Mouse (Mus musculus): ENCODE data around the gene Izumo1r. TPM values are rescaled to one million over a fixed set of nuclear protein-coding genes. Genes with fewer than 3 reads are reported as not detected.

Izumo1r gene
- polyA plus RNA-seq, 1 experiment from 2014 or later: not detected

GRCm38 (mm10) chr9:14923625-14924024, 19.9 kb upstream of the Izumo1r start:
- no peaks in the 10 kb centered on the region for H3K9me3 ChIP-seq (replicated peaks)
- H3K4me2 ChIP-seq (replicated peaks): no peak overlapping the region
- no peak for ATAC-seq (ENCODE audit: low FRiP score)
- no peak overlapping the region for H3K9ac ChIP-seq
- no peaks in the 10 kb centered on the region for H3K36me3 ChIP-seq
- 64% methylated on average over 4 of the region's 4 CpGs for WGBS
- H3K4me1 ChIP-seq: no peaks in the 10 kb centered on the region
- no peak overlapping the region for H3K4me3 ChIP-seq
- H3K27ac ChIP-seq: no peak overlapping the region
- H3K27me3 ChIP-seq: no peaks in the 10 kb centered on the region

- Histone ChIP-seq H3K4me2 (replicated peaks) (no peak overlapping the region), H3K27ac (no peak overlapping the region)
Measured at GRCm38 (mm10) chr9:14921971-14922560, 18.3 kb upstream of the Izumo1r start.

GRCm38 (mm10) chr9:14921254-14921653, 17.5 kb upstream of the Izumo1r start:
- Histone ChIP-seq H3K27ac (no peak overlapping the region), H3K4me3 (no peak overlapping the region), H3K4me2 (replicated peaks) (no peak overlapping the region), H3K9ac (no peak overlapping the region), H3K27me3 (no peaks in the 10 kb centered on the region), H3K36me3 (no peaks in the 10 kb centered on the region), H3K4me1 (no peaks in the 10 kb centered on the region), H3K9me3 (replicated peaks) (no peaks in the 10 kb centered on the region)
- no peak for ATAC-seq (ENCODE audit: low FRiP score)
- WGBS: 58% methylated on average over 4 of the region's 4 CpGs

More at GRCm38 (mm10) chr9:14921971-14922560, 18.3 kb upstream of the Izumo1r start:
- Histone ChIP-seq H3K27me3 (no peaks in the 10 kb centered on the region), H3K4me3 (no peak overlapping the region), H3K9me3 (replicated peaks) (no peaks in the 10 kb centered on the region), H3K36me3 (no peaks in the 10 kb centered on the region), H3K9ac (no peak overlapping the region), H3K4me1 (no peaks in the 10 kb centered on the region)
- no peak for ATAC-seq (ENCODE audit: low FRiP score)
- WGBS: 18% methylated on average over 1 of the region's 1 CpGs

- H3K27ac ChIP-seq: no peak overlapping the region
- H3K4me3 ChIP-seq: no peak overlapping the region
- 84% methylated on average over 4 of the region's 4 CpGs for WGBS
- H3K4me2 ChIP-seq (replicated peaks): no peak overlapping the region
- H3K27me3 ChIP-seq: no peaks in the 10 kb centered on the region
- H3K4me1 ChIP-seq: no peaks in the 10 kb centered on the region
- no peaks in the 10 kb centered on the region for H3K9me3 ChIP-seq (replicated peaks)
- H3K9ac ChIP-seq: no peak overlapping the region
- no peaks in the 10 kb centered on the region for H3K36me3 ChIP-seq
- no peak for ATAC-seq (ENCODE audit: low FRiP score)
Measured at GRCm38 (mm10) chr9:14920608-14921007, 16.9 kb upstream of the Izumo1r start.

GRCm38 (mm10) chr9:14918825-14919668, 15.3 kb upstream of the Izumo1r start:
- H3K4me2 ChIP-seq (replicated peaks): no peak overlapping the region
- ATAC-seq (ENCODE audit: low FRiP score): peak; percentile 35; the same call in 1 of the 2 replicates

GRCm38 (mm10) chr9:14917661-14918060, 13.9 kb upstream of the Izumo1r start:
- H3K9me3 ChIP-seq (replicated peaks): no peaks in the 10 kb centered on the region
- ATAC-seq (ENCODE audit: low FRiP score): no peak
- H3K27ac ChIP-seq: no peak overlapping the region
- no peak overlapping the region for H3K4me2 ChIP-seq (replicated peaks)
- H3K4me1 ChIP-seq: no peaks in the 10 kb centered on the region
- 91% methylated on average over 2 of the region's 2 CpGs for WGBS
- H3K27me3 ChIP-seq: no peaks in the 10 kb centered on the region
- H3K36me3 ChIP-seq: no peaks in the 10 kb centered on the region
- no peak overlapping the region for H3K4me3 ChIP-seq
- no peak overlapping the region for H3K9ac ChIP-seq

More at GRCm38 (mm10) chr9:14918825-14919668, 15.3 kb upstream of the Izumo1r start:
- H3K36me3 ChIP-seq: no peaks in the 10 kb centered on the region
- no peaks in the 10 kb centered on the region for H3K4me1 ChIP-seq
- H3K9ac ChIP-seq: no peak overlapping the region
- no peak overlapping the region; the same call in 1 of the 2 replicates for H3K27ac ChIP-seq
- 61% methylated on average over 5 of the region's 5 CpGs for WGBS
- no peaks in the 10 kb centered on the region for H3K27me3 ChIP-seq
- H3K4me3 ChIP-seq: no peak overlapping the region
- no peaks in the 10 kb centered on the region for H3K9me3 ChIP-seq (replicated peaks)

GRCm38 (mm10) chr9:14912037-14912436, 8.3 kb upstream of the Izumo1r start:
- no peaks in the 10 kb centered on the region for H3K36me3 ChIP-seq
- no peak for ATAC-seq (ENCODE audit: low FRiP score)
- no peak overlapping the region for H3K27ac ChIP-seq
- H3K27me3 ChIP-seq: no peaks in the 10 kb centered on the region
- no peaks in the 10 kb centered on the region for H3K9me3 ChIP-seq (replicated peaks)
- H3K4me3 ChIP-seq: no peak overlapping the region
- H3K4me1 ChIP-seq: peaks cover 4% of the 10 kb centered on the region; the same call in 1 of the 2 replicates
- no peak overlapping the region for H3K4me2 ChIP-seq (replicated peaks)
- H3K9ac ChIP-seq: no peak overlapping the region
- 90% methylated on average over 2 of the region's 2 CpGs for whole genome bisulfite sequencing

- 16% methylated on average over 5 of the region's 5 CpGs for WGBS
- H3K4me1 ChIP-seq: peaks cover 11% of the 10 kb centered on the region
- H3K9ac ChIP-seq: no peak overlapping the region
- no peaks in the 10 kb centered on the region for H3K27me3 ChIP-seq
- H3K4me2 ChIP-seq (replicated peaks): no peak overlapping the region
- H3K36me3 ChIP-seq: no peaks in the 10 kb centered on the region
- H3K9me3 ChIP-seq (replicated peaks): no peaks in the 10 kb centered on the region
- H3K4me3 ChIP-seq: no peak overlapping the region
- peak; percentile 58 for ATAC-seq (ENCODE audit: low FRiP score)
- H3K27ac ChIP-seq: no peak overlapping the region
Measured at GRCm38 (mm10) chr9:14909981-14910380, 6.2 kb upstream of the Izumo1r start.

- no peak overlapping the region for H3K4me2 ChIP-seq (replicated peaks)
- H3K9ac ChIP-seq: no peak overlapping the region
- H3K27me3 ChIP-seq: peaks cover 3% of the 10 kb centered on the region; the same call in 1 of the 2 replicates
- H3K4me3 ChIP-seq: no peak overlapping the region
- H3K27ac ChIP-seq: no peak overlapping the region
- H3K9me3 ChIP-seq (replicated peaks): no peaks in the 10 kb centered on the region
- 68% methylated on average over 7 of the region's 7 CpGs for WGBS
- no peak for ATAC-seq (ENCODE audit: low FRiP score)
- no peaks in the 10 kb centered on the region for H3K36me3 ChIP-seq
- peaks cover 25% of the 10 kb centered on the region for H3K4me1 ChIP-seq
Measured at GRCm38 (mm10) chr9:14907816-14908415, 4.2 kb upstream of the Izumo1r start.

- no peak for ATAC-seq (ENCODE audit: low FRiP score)
- WGBS: 72% methylated on average over 3 of the region's 3 CpGs
- no peak overlapping the region for H3K4me3 ChIP-seq
- peaks cover 3% of the 10 kb centered on the region; the same call in 1 of the 2 replicates for H3K27me3 ChIP-seq
- H3K27ac ChIP-seq: no peak overlapping the region
- H3K4me2 ChIP-seq (replicated peaks): no peak overlapping the region
- H3K9ac ChIP-seq: no peak overlapping the region
- no peaks in the 10 kb centered on the region for H3K9me3 ChIP-seq (replicated peaks)
- no peaks in the 10 kb centered on the region for H3K36me3 ChIP-seq
- peaks cover 25% of the 10 kb centered on the region for H3K4me1 ChIP-seq
Measured at GRCm38 (mm10) chr9:14905956-14906355, 2.2 kb upstream of the Izumo1r start.

- no peak overlapping the region for H3K4me3 ChIP-seq
- no peak overlapping the region for H3K9ac ChIP-seq
- no peak overlapping the region for H3K27ac ChIP-seq
- H3K4me1 ChIP-seq: peaks cover 22% of the 10 kb centered on the region
- no peaks in the 10 kb centered on the region for H3K9me3 ChIP-seq (replicated peaks)
- ATAC-seq (ENCODE audit: low FRiP score): 0 out of 2 replicates have a peak, but pooled peaks have one; percentile 18
- peaks cover 3% of the 10 kb centered on the region; the same call in 1 of the 2 replicates for H3K27me3 ChIP-seq
- H3K36me3 ChIP-seq: no peaks in the 10 kb centered on the region
- H3K4me2 ChIP-seq (replicated peaks): no peak overlapping the region
- WGBS: 52% methylated on average over 9 of the region's 9 CpGs
Measured at GRCm38 (mm10) chr9:14904741-14905475, 1.2 kb upstream of the Izumo1r start.

GRCm38 (mm10) chr9:14903006-14903405, 743 bp downstream of the Izumo1r start:
- peaks cover 21% of the 10 kb centered on the region for H3K4me1 ChIP-seq
- no peak overlapping the region for H3K4me2 ChIP-seq (replicated peaks)
- no peaks in the 10 kb centered on the region for H3K9me3 ChIP-seq (replicated peaks)
- H3K36me3 ChIP-seq: no peaks in the 10 kb centered on the region
- ATAC-seq (ENCODE audit: low FRiP score): no peak
- H3K4me3 ChIP-seq: no peak overlapping the region
- H3K27ac ChIP-seq: no peak overlapping the region
- peaks cover 3% of the 10 kb centered on the region; the same call in 1 of the 2 replicates for H3K27me3 ChIP-seq
- H3K9ac ChIP-seq: no peak overlapping the region
- 96% methylated on average over 3 of the region's 3 CpGs for WGBS

All from hindbrain, embryonic 12.5 days (tissue).